Mouse (Mus musculus): ENCODE results near the gene Adcy5. TPM values are rescaled to one million over a fixed set of nuclear protein-coding genes. Genes with fewer than 3 reads are reported as not detected.
A peak's percentile ranks its signal among the peaks of the same experiment; 100 is the strongest.

Adcy5 gene
- polyA plus RNA-seq, 1 experiment from 2014 or later, result 1.5 TPM

- 73% methylated on average over 7 of the region's 7 CpGs for WGBS
Observed at GRCm38 (mm10) chr16:35190777-35191176, 36.1 kb downstream of the Adcy5 start.

GRCm38 (mm10) chr16:35191271-35191670 lies 36.6 kb downstream of the Adcy5 start:
- H3K4me2 ChIP-seq (ENCODE audit: low read depth, low read length), result no peak overlapping the region
- H3K9ac ChIP-seq (ENCODE audit: low read length), result no peak overlapping the region
- no peaks in the 10 kb centered on the region for H3K9me3 ChIP-seq (ENCODE audit: control insufficient read depth, low read length)
- H3K27ac ChIP-seq (ENCODE audit: low read length), result no peak overlapping the region
- H3K4me3 ChIP-seq (ENCODE audit: low read length), result no peak overlapping the region
- no peaks in the 10 kb centered on the region for H3K36me3 ChIP-seq (ENCODE audit: control insufficient read depth, insufficient read depth, low read length)
- H3K27me3 ChIP-seq (ENCODE audit: control insufficient read depth, insufficient read depth, low read depth, low read length), result no peaks in the 10 kb centered on the region
- no peak for ATAC-seq (ENCODE audit: low read depth)
- 84% methylated on average over 7 of the region's 7 CpGs for WGBS
- H3K4me1 ChIP-seq (replicated peaks; ENCODE audit: control insufficient read depth, insufficient read depth, low read length), result peaks cover 6% of the 10 kb centered on the region

More at GRCm38 (mm10) chr16:35190777-35191176, 36.1 kb downstream of the Adcy5 start:
- Histone ChIP-seq H3K9ac (ENCODE audit: low read length) (no peak overlapping the region), H3K4me3 (ENCODE audit: low read length) (no peak overlapping the region), H3K4me2 (ENCODE audit: low read depth, low read length) (no peak overlapping the region), H3K27me3 (ENCODE audit: control insufficient read depth, insufficient read depth, low read depth, low read length) (no peaks in the 10 kb centered on the region), H3K27ac (ENCODE audit: low read length) (no peak overlapping the region), H3K36me3 (ENCODE audit: control insufficient read depth, insufficient read depth, low read length) (no peaks in the 10 kb centered on the region), H3K9me3 (ENCODE audit: control insufficient read depth, low read length) (no peaks in the 10 kb centered on the region), H3K4me1 (replicated peaks; ENCODE audit: control insufficient read depth, insufficient read depth, low read length) (peaks cover 6% of the 10 kb centered on the region)
- no peak for ATAC-seq (ENCODE audit: low read depth)

GRCm38 (mm10) chr16:35192471-35192870 lies 37.8 kb downstream of the Adcy5 start:
- Histone ChIP-seq H3K9ac (ENCODE audit: low read length) (no peak overlapping the region), H3K27me3 (ENCODE audit: control insufficient read depth, insufficient read depth, low read depth, low read length) (no peaks in the 10 kb centered on the region), H3K36me3 (ENCODE audit: control insufficient read depth, insufficient read depth, low read length) (no peaks in the 10 kb centered on the region), H3K4me1 (replicated peaks; ENCODE audit: control insufficient read depth, insufficient read depth, low read length) (peaks cover 6% of the 10 kb centered on the region), H3K27ac (ENCODE audit: low read length) (no peak overlapping the region), H3K9me3 (ENCODE audit: control insufficient read depth, low read length) (no peaks in the 10 kb centered on the region), H3K4me2 (ENCODE audit: low read depth, low read length) (no peak overlapping the region), H3K4me3 (ENCODE audit: low read length) (no peak overlapping the region)
- WGBS, result 58% methylated on average over 4 of the region's 4 CpGs
- ATAC-seq (ENCODE audit: low read depth), result peak; percentile 61

- H3K9me3 ChIP-seq (ENCODE audit: control insufficient read depth, low read length), result no peaks in the 10 kb centered on the region
- no peak overlapping the region for H3K9ac ChIP-seq (ENCODE audit: low read length)
- peak; percentile 24; the same call in 1 of the 2 replicates for ATAC-seq (ENCODE audit: low read depth)
- H3K27ac ChIP-seq (ENCODE audit: low read length), result no peak overlapping the region
- H3K4me3 ChIP-seq (ENCODE audit: low read length), result no peak overlapping the region
- peaks cover 6% of the 10 kb centered on the region for H3K4me1 ChIP-seq (replicated peaks; ENCODE audit: control insufficient read depth, insufficient read depth, low read length)
- H3K27me3 ChIP-seq (ENCODE audit: control insufficient read depth, insufficient read depth, low read depth, low read length), result no peaks in the 10 kb centered on the region
- no peak overlapping the region for H3K4me2 ChIP-seq (ENCODE audit: low read depth, low read length)
- WGBS, result 46% methylated on average over 3 of the region's 3 CpGs
- H3K36me3 ChIP-seq (ENCODE audit: control insufficient read depth, insufficient read depth, low read length), result no peaks in the 10 kb centered on the region
Observed at GRCm38 (mm10) chr16:35193357-35193756, 38.7 kb downstream of the Adcy5 start.

GRCm38 (mm10) chr16:35199721-35200431 lies 45.2 kb downstream of the Adcy5 start:
- Histone ChIP-seq H3K36me3 (ENCODE audit: control insufficient read depth, insufficient read depth, low read length) (no peaks in the 10 kb centered on the region), H3K4me2 (ENCODE audit: low read depth, low read length) (no peak overlapping the region), H3K4me3 (ENCODE audit: low read length) (no peak overlapping the region), H3K9ac (ENCODE audit: low read length) (no peak overlapping the region), H3K27ac (ENCODE audit: low read length) (peak overlapping the region; percentile 94), H3K9me3 (ENCODE audit: control insufficient read depth, low read length) (no peaks in the 10 kb centered on the region), H3K27me3 (ENCODE audit: control insufficient read depth, insufficient read depth, low read depth, low read length) (no peaks in the 10 kb centered on the region), H3K4me1 (replicated peaks; ENCODE audit: control insufficient read depth, insufficient read depth, low read length) (peaks cover 24% of the 10 kb centered on the region)
- peak; percentile 93 for ATAC-seq (ENCODE audit: low read depth)
- 31% methylated on average over 6 of the region's 6 CpGs for WGBS

- H3K36me3 ChIP-seq (ENCODE audit: control insufficient read depth, insufficient read depth, low read length), result no peaks in the 10 kb centered on the region
- no peaks in the 10 kb centered on the region for H3K9me3 ChIP-seq (ENCODE audit: control insufficient read depth, low read length)
- H3K4me2 ChIP-seq (ENCODE audit: low read depth, low read length), result no peak overlapping the region
- 39% methylated on average over 8 of the region's 9 CpGs for WGBS
- no peaks in the 10 kb centered on the region for H3K27me3 ChIP-seq (ENCODE audit: control insufficient read depth, insufficient read depth, low read depth, low read length)
- peak; percentile 32 for ATAC-seq (ENCODE audit: low read depth)
- peaks cover 24% of the 10 kb centered on the region for H3K4me1 ChIP-seq (replicated peaks; ENCODE audit: control insufficient read depth, insufficient read depth, low read length)
- peak overlapping the region; percentile 94 for H3K27ac ChIP-seq (ENCODE audit: low read length)
- H3K9ac ChIP-seq (ENCODE audit: low read length), result no peak overlapping the region
- no peak overlapping the region for H3K4me3 ChIP-seq (ENCODE audit: low read length)
Observed at GRCm38 (mm10) chr16:35200432-35201142, 45.9 kb downstream of the Adcy5 start.

GRCm38 (mm10) chr16:35201281-35201680 lies 46.6 kb downstream of the Adcy5 start:
- peaks cover 24% of the 10 kb centered on the region for H3K4me1 ChIP-seq (replicated peaks; ENCODE audit: control insufficient read depth, insufficient read depth, low read length)
- no peaks in the 10 kb centered on the region for H3K9me3 ChIP-seq (ENCODE audit: control insufficient read depth, low read length)
- H3K27ac ChIP-seq (ENCODE audit: low read length), result peak overlapping the region; percentile 45; the same call in 1 of the 2 replicates
- no peaks in the 10 kb centered on the region for H3K36me3 ChIP-seq (ENCODE audit: control insufficient read depth, insufficient read depth, low read length)
- no peak overlapping the region for H3K4me2 ChIP-seq (ENCODE audit: low read depth, low read length)
- no peak for ATAC-seq (ENCODE audit: low read depth)
- H3K27me3 ChIP-seq (ENCODE audit: control insufficient read depth, insufficient read depth, low read depth, low read length), result no peaks in the 10 kb centered on the region
- H3K4me3 ChIP-seq (ENCODE audit: low read length), result no peak overlapping the region
- WGBS, result 38% methylated on average over 5 of the region's 5 CpGs
- no peak overlapping the region for H3K9ac ChIP-seq (ENCODE audit: low read length)

GRCm38 (mm10) chr16:35203511-35203910 lies 48.8 kb downstream of the Adcy5 start:
- Histone ChIP-seq H3K27me3 (ENCODE audit: control insufficient read depth, insufficient read depth, low read depth, low read length) (no peaks in the 10 kb centered on the region), H3K4me2 (ENCODE audit: low read depth, low read length) (no peak overlapping the region), H3K4me3 (ENCODE audit: low read length) (no peak overlapping the region), H3K4me1 (replicated peaks; ENCODE audit: control insufficient read depth, insufficient read depth, low read length) (peaks cover 24% of the 10 kb centered on the region), H3K27ac (ENCODE audit: low read length) (no peak overlapping the region), H3K36me3 (ENCODE audit: control insufficient read depth, insufficient read depth, low read length) (no peaks in the 10 kb centered on the region), H3K9ac (ENCODE audit: low read length) (no peak overlapping the region), H3K9me3 (ENCODE audit: control insufficient read depth, low read length) (no peaks in the 10 kb centered on the region)
- no peak for ATAC-seq (ENCODE audit: low read depth)
- 60% methylated on average over 1 of the region's 1 CpGs for WGBS

GRCm38 (mm10) chr16:35205681-35206080 lies 51.0 kb downstream of the Adcy5 start:
- Histone ChIP-seq H3K9me3 (ENCODE audit: control insufficient read depth, low read length) (no peaks in the 10 kb centered on the region), H3K4me1 (replicated peaks; ENCODE audit: control insufficient read depth, insufficient read depth, low read length) (peaks cover 25% of the 10 kb centered on the region), H3K9ac (ENCODE audit: low read length) (no peak overlapping the region), H3K4me2 (ENCODE audit: low read depth, low read length) (no peak overlapping the region), H3K36me3 (ENCODE audit: control insufficient read depth, insufficient read depth, low read length) (no peaks in the 10 kb centered on the region), H3K27ac (ENCODE audit: low read length) (no peak overlapping the region), H3K4me3 (ENCODE audit: low read length) (no peak overlapping the region), H3K27me3 (ENCODE audit: control insufficient read depth, insufficient read depth, low read depth, low read length) (no peaks in the 10 kb centered on the region)
- WGBS, result 45% methylated on average over 5 of the region's 5 CpGs
- ATAC-seq (ENCODE audit: low read depth), result no peak

Data from lung, embryonic 16.5 days (tissue).